In the genomic region with DNA sequence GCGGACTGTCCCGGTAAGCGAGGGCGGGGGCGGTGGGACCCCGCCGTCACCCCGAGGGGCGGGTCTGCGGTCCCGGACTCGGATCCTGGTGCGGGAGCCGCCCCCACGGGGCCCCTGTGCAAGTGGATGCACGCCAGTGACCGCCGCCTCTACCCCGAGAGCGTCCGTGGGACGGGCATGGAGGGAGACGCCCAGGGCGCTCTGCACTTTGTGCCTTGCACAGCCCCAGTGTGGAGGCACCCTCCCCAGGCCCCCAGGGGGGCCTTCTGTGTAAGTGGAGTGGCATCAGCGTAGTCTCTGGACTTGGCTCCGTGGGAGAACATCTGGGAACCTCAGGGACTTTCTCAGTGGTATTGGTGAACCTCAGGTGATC, we compare ENCODE assay signal across 10 mouse cellular contexts. TPM values are rescaled to one million over a fixed set of nuclear protein-coding genes. Genes with fewer than 3 reads are reported as not detected.
DNase-seq lines count a peak whose midpoint lies in the region; ATAC-seq lines count a peak whose summit lies in the region.
"Had no signal": no experiment of that assay in that cellular context is flagged by ENCODE, and none has a peak within 500 bp of the region (broad histone marks: within the 10 kb centered on the region; RNA-seq: fewer than 3 reads in every experiment).

No protein-coding gene starts in this region.

- H3K9me3 ChIP-seq in kidney, embryonic 15.5 days (replicated peaks): no peaks in the 10 kb centered on the region
- no peaks in the 10 kb centered on the region for H3K9me3 ChIP-seq in limb, embryonic 15.5 days
- no peaks in the 10 kb centered on the region for H3K9me3 ChIP-seq in stomach, embryonic 15.5 days

- 2% methylated on average over 21 of the region's 26 CpGs for WGBS in kidney, embryonic 15.5 days
- WGBS in limb, embryonic 15.5 days: 4% methylated on average over 26 of the region's 26 CpGs
- 4% methylated on average over 20 of the region's 26 CpGs for WGBS in stomach, embryonic 15.5 days

- DNase-seq in kidney, adult 9 months: no peak
- DNase-seq in urinary bladder, postnatal 36 days (ENCODE audit: low spot score in 2 of 2): no peak

- peaks cover 62% of the 10 kb centered on the region for H3K27me3 ChIP-seq in kidney, embryonic 15.5 days
- peaks cover 61% of the 10 kb centered on the region for H3K27me3 ChIP-seq in limb, embryonic 15.5 days
- H3K27me3 ChIP-seq in stomach, embryonic 15.5 days (replicated peaks): peaks cover 39% of the 10 kb centered on the region

- no peaks in the 10 kb centered on the region for H3K36me3 ChIP-seq in kidney, embryonic 15.5 days
- no peaks in the 10 kb centered on the region for H3K36me3 ChIP-seq in limb, embryonic 15.5 days
- no peaks in the 10 kb centered on the region for H3K36me3 ChIP-seq in stomach, embryonic 15.5 days

- H3K4me1 ChIP-seq in kidney, embryonic 15.5 days: peaks cover 9% of the 10 kb centered on the region
- no peaks in the 10 kb centered on the region for H3K4me1 ChIP-seq in brown adipose tissue, adult 24 weeks (ENCODE audit: control insufficient read depth, insufficient read depth, insufficient read length, low read length)
- H3K4me1 ChIP-seq in limb, embryonic 15.5 days: peaks cover 10% of the 10 kb centered on the region
- H3K4me1 ChIP-seq in stomach, embryonic 15.5 days: no peaks in the 10 kb centered on the region; the same call in 1 of the 2 replicates

- no peak; the same call in 1 of the 2 replicates for ATAC-seq in kidney, embryonic 15.5 days (replicated peaks; ENCODE audit: low FRiP score)
- peak; percentile 57 for ATAC-seq in granulocyte monocyte progenitor cell, adult 5-6 weeks (replicated peaks; ENCODE audit: poor library complexity, severe bottlenecking)
- peak; percentile 19; the same call in 1 of the 2 replicates for ATAC-seq in limb, embryonic 15.5 days (ENCODE audit: insufficient number of reproducible peaks, low FRiP score, low TSS enrichment, low read depth)
- ATAC-seq in stomach, embryonic 15.5 days (ENCODE audit: insufficient read depth, low FRiP score, low read depth): peak; percentile 56; the same call in 1 of the 2 replicates
- no peak for ATAC-seq in erythroid progenitor cell, adult 5-6 weeks (replicated peaks; ENCODE audit: low FRiP score, poor library complexity, severe bottlenecking)
- ATAC-seq: Patski had no signal

- H3K27ac ChIP-seq in kidney, embryonic 15.5 days: no peak overlapping the region
- no peak overlapping the region for H3K27ac ChIP-seq in brown adipose tissue, adult 24 weeks (replicated peaks; ENCODE audit: low read depth, low read length)
- no peak overlapping the region for H3K27ac ChIP-seq in limb, embryonic 15.5 days
- H3K27ac ChIP-seq in stomach, embryonic 15.5 days: no peak overlapping the region

- peak overlapping the region; percentile 96 for H3K4me2 ChIP-seq in kidney, embryonic 15.5 days
- peak overlapping the region; percentile 93 for H3K4me2 ChIP-seq in limb, embryonic 15.5 days
- peak overlapping the region; percentile 90 for H3K4me2 ChIP-seq in stomach, embryonic 15.5 days

- H3K9ac ChIP-seq in kidney, embryonic 15.5 days: peak overlapping the region; percentile 61
- peak overlapping the region; percentile 50; the same call in 1 of the 2 replicates for H3K9ac ChIP-seq in limb, embryonic 15.5 days
- H3K9ac ChIP-seq in stomach, embryonic 15.5 days: peak overlapping the region; percentile 47

- peak overlapping the region; percentile 69 for H3K4me3 ChIP-seq in kidney, embryonic 15.5 days (replicated peaks)
- H3K4me3 ChIP-seq in brown adipose tissue, adult 24 weeks (ENCODE audit: insufficient read depth, low read depth, low read length): peak overlapping the region; percentile 58
- peak overlapping the region; percentile 62 for H3K4me3 ChIP-seq in limb, embryonic 15.5 days
- peak overlapping the region; percentile 54 for H3K4me3 ChIP-seq in stomach, embryonic 15.5 days (replicated peaks)

RNA-seq across cellular contexts. Expression of a gene that starts 0.9 kb away (rescaled TPM):
- polyA plus RNA-seq in kidney, embryonic 15.5 days (2015; fragmentation: Nextera tagmentation; extraction: Ambion mirVana): 0.26 and 0.93 TPM in 2 replicates
- not detected in 2 replicates for polyA plus RNA-seq in brown adipose tissue, adult 24 weeks (2012; ENCODE audit: insufficient read depth, insufficient read length, missing spikeins)
- 0.11 and 0.21 TPM in 2 replicates for total RNA-seq in granulocyte monocyte progenitor cell, adult 5-6 weeks (2014; fragmentation: Nextera tagmentation)
- 0.04 and 1.0 TPM in 2 replicates for total RNA-seq in granulocyte monocyte progenitor cell, adult 5-6 weeks (2017)
- 2.0 and 2.2 TPM in 2 replicates for polyA plus RNA-seq in limb, embryonic 15.5 days (2015; fragmentation: Nextera tagmentation; extraction: Ambion mirVana)
- 1.1 and 2.1 TPM in 2 replicates for polyA plus RNA-seq in stomach, embryonic 15.5 days (2015; fragmentation: Nextera tagmentation; extraction: Ambion mirVana)
- total RNA-seq in erythroid progenitor cell, adult 5-6 weeks (2015; ENCODE audit: low replicate concordance): not detected in 2 replicates
- total RNA-seq in erythroid progenitor cell, adult 5-6 weeks (2017; ENCODE audit: low replicate concordance): under 0.01 TPM in 1 of 2 replicates, not detected in the other
- total RNA-seq: hematopoietic stem cell, adult 5-6 weeks had no signal
- polyA plus RNA-seq: Patski had no signal

RNA-seq across cellular contexts. Expression of a gene that starts 32.2 kb away (rescaled TPM):
- polyA plus RNA-seq in kidney, embryonic 15.5 days (2015; fragmentation: Nextera tagmentation; extraction: Ambion mirVana): 6.9 and 10.0 TPM in 2 replicates
- 5.4 and 5.8 TPM in 2 replicates for polyA plus RNA-seq in brown adipose tissue, adult 24 weeks (2012; ENCODE audit: insufficient read depth, insufficient read length, missing spikeins)
- 4.4 and 16.3 TPM in 2 replicates for total RNA-seq in granulocyte monocyte progenitor cell, adult 5-6 weeks (2014; fragmentation: Nextera tagmentation)
- total RNA-seq in granulocyte monocyte progenitor cell, adult 5-6 weeks (2017): 1.0 and 1.1 TPM in 2 replicates
- 11.2 and 13.5 TPM in 2 replicates for polyA plus RNA-seq in limb, embryonic 15.5 days (2015; fragmentation: Nextera tagmentation; extraction: Ambion mirVana)
- polyA plus RNA-seq in stomach, embryonic 15.5 days (2015; fragmentation: Nextera tagmentation; extraction: Ambion mirVana): 7.6 and 9.2 TPM in 2 replicates
- 2.1 TPM in 1 of 2 replicates, not detected in the other for total RNA-seq in erythroid progenitor cell, adult 5-6 weeks (2015; ENCODE audit: low replicate concordance)
- 0.51 and 2.0 TPM in 2 replicates for total RNA-seq in erythroid progenitor cell, adult 5-6 weeks (2017; ENCODE audit: low replicate concordance)

RNA-seq across cellular contexts. Expression of a gene that starts 43.4 kb away (rescaled TPM):
- polyA plus RNA-seq in kidney, embryonic 15.5 days (2015; fragmentation: Nextera tagmentation; extraction: Ambion mirVana): 0.18 TPM in 1 of 2 replicates, not detected in the other
- polyA plus RNA-seq in brown adipose tissue, adult 24 weeks (2012; ENCODE audit: insufficient read depth, insufficient read length, missing spikeins): not detected in 2 replicates
- not detected in 2 replicates for total RNA-seq in granulocyte monocyte progenitor cell, adult 5-6 weeks (2014; fragmentation: Nextera tagmentation)
- not detected in 2 replicates for total RNA-seq in granulocyte monocyte progenitor cell, adult 5-6 weeks (2017)
- polyA plus RNA-seq in limb, embryonic 15.5 days (2015; fragmentation: Nextera tagmentation; extraction: Ambion mirVana): 0.38 TPM in 1 of 2 replicates, not detected in the other
- 0.24 and 0.42 TPM in 2 replicates for polyA plus RNA-seq in stomach, embryonic 15.5 days (2015; fragmentation: Nextera tagmentation; extraction: Ambion mirVana)
- not detected in 2 replicates for total RNA-seq in erythroid progenitor cell, adult 5-6 weeks (2015; ENCODE audit: low replicate concordance)
- not detected in 2 replicates for total RNA-seq in erythroid progenitor cell, adult 5-6 weeks (2017; ENCODE audit: low replicate concordance)
- total RNA-seq: hematopoietic stem cell, adult 5-6 weeks had no signal
- polyA plus RNA-seq: Patski had no signal

RNA-seq across cellular contexts. Expression of a gene that starts 52.0 kb away (rescaled TPM):
- polyA plus RNA-seq in kidney, embryonic 15.5 days (2015; fragmentation: Nextera tagmentation; extraction: Ambion mirVana): 0.48 and 0.75 TPM in 2 replicates
- not detected in 2 replicates for polyA plus RNA-seq in brown adipose tissue, adult 24 weeks (2012; ENCODE audit: insufficient read depth, insufficient read length, missing spikeins)
- total RNA-seq in granulocyte monocyte progenitor cell, adult 5-6 weeks (2014; fragmentation: Nextera tagmentation): not detected in 2 replicates
- total RNA-seq in granulocyte monocyte progenitor cell, adult 5-6 weeks (2017): 0.22 and 0.57 TPM in 2 replicates
- 0.42 and 0.55 TPM in 2 replicates for polyA plus RNA-seq in limb, embryonic 15.5 days (2015; fragmentation: Nextera tagmentation; extraction: Ambion mirVana)
- polyA plus RNA-seq in stomach, embryonic 15.5 days (2015; fragmentation: Nextera tagmentation; extraction: Ambion mirVana): 0.43 and 1.7 TPM in 2 replicates
- total RNA-seq in erythroid progenitor cell, adult 5-6 weeks (2015; ENCODE audit: low replicate concordance): not detected in 2 replicates
- total RNA-seq in erythroid progenitor cell, adult 5-6 weeks (2017; ENCODE audit: low replicate concordance): not detected in 2 replicates
- total RNA-seq: hematopoietic stem cell, adult 5-6 weeks had no signal
- polyA plus RNA-seq: Patski had no signal

Comparison
In these comparisons a context has a peak if more than half of its experiments do, and no peak if none do; other contexts are left out.
1. ATAC-seq: peak in granulocyte monocyte progenitor cell, adult 5-6 weeks (single experiment), limb, embryonic 15.5 days (single experiment) and stomach, embryonic 15.5 days (single experiment); none in kidney, embryonic 15.5 days (single experiment) and erythroid progenitor cell, adult 5-6 weeks (single experiment).
2. Peak in every context shown above with its lines, with median percentiles within 50 percentile points of each other: H3K4me2 ChIP-seq, H3K4me3 ChIP-seq and H3K9ac ChIP-seq.